Mouse (Mus musculus) CH12.LX (cell line): ENCODE data around the gene Cactin. TPM values are rescaled to one million over a fixed set of nuclear protein-coding genes. Genes with fewer than 3 reads are reported as not detected.

Experiments
- DNase-seq: peaks from one replicate; pipeline ENCODE4 v3.0.0-alpha.2; 2013; ENCODE audit errors: extremely low read depth
- H3K27ac ChIP-seq: 2 replicates; pipeline ENCODE4 v1.5.1; 2012; ENCODE audit warnings: low read depth, mild to moderate bottlenecking, control low read depth, moderate library complexity; ENCODE audit not compliant: insufficient read depth
- H3K27me3 ChIP-seq: replicated peaks from 2 replicates; pipeline ENCODE3; 2012; ENCODE audit warnings: inconsistent platforms
- H3K36me3 ChIP-seq, 2 experiments: replicated peaks in 1 of 2; 2 replicates each; pipeline versions ENCODE3 to v1.6.1; 2012; ENCODE audit warnings: inconsistent platforms in 1 of 2, low read length in 1 of 2, mild to moderate bottlenecking in 1 of 2, mixed read lengths in 1 of 2, moderate library complexity in 1 of 2; ENCODE audit not compliant: control insufficient read depth in 1 of 2, insufficient read depth in 1 of 2
- H3K4me1 ChIP-seq, 2 experiments: 2 replicates each; pipeline ENCODE4 v1.6.1; 2012; ENCODE audit warnings: inconsistent platforms in 1 of 2, moderate library complexity in 1 of 2; ENCODE audit not compliant: insufficient read depth in 2 of 2, control insufficient read depth in 1 of 2
- H3K4me2 ChIP-seq: 2 replicates; pipeline ENCODE4 v1.6.1; 2012; ENCODE audit warnings: low read depth, mild to moderate bottlenecking, control low read depth; ENCODE audit not compliant: poor library complexity, insufficient read depth, severe bottlenecking
- H3K4me3 ChIP-seq, 3 experiments: fragments of 150-350 bp in 1 of 3; sonication (generic) in 1 of 3; replicated peaks in 1 of 3; 2 replicates each; pipeline versions ENCODE3 to v1.5.1; 2011 to 2012; ENCODE audit warnings: low read depth in 2 of 3, low read length in 2 of 3, mild to moderate bottlenecking in 2 of 3, moderate library complexity in 2 of 3, control low read depth in 1 of 3, improper control_type of control experiment in 1 of 3, inconsistent platforms in 1 of 3, mixed read lengths in 1 of 3; ENCODE audit not compliant: poor library complexity in 1 of 3
- H3K79me2 ChIP-seq: replicated peaks from 2 replicates; pipeline ENCODE4 v1.6.1; 2012; ENCODE audit warnings: mild to moderate bottlenecking, moderate library complexity; ENCODE audit not compliant: control insufficient read depth, poor library complexity, insufficient read depth, severe bottlenecking; ENCODE audit errors: extremely low read depth
- H3K9ac ChIP-seq: 2 replicates; pipeline ENCODE4 v1.6.1; 2012; ENCODE audit warnings: low read depth, mild to moderate bottlenecking, control low read depth, moderate library complexity; ENCODE audit not compliant: insufficient read depth
- H3K9me3 ChIP-seq: replicated peaks from 2 replicates; pipeline ENCODE3; 2012; ENCODE audit warnings: low read length, inconsistent platforms, mixed read lengths
- BHLHE40 ChIP-seq: IDR thresholded peaks from 2 replicates; pipeline ENCODE4 v1.6.1; 2011; ENCODE audit warnings: mild to moderate bottlenecking, low read depth, low read length, improper control_type of control experiment
- CTCF ChIP-seq, 2 experiments: IDR thresholded peaks in 1 of 2; conservative IDR thresholded peaks in 1 of 2; 2 replicates each; pipeline ENCODE4 v1.5.1; 2011 to 2012; ENCODE audit warnings: low read depth in 2 of 2, low read length in 2 of 2, improper control_type of control experiment in 1 of 2, inconsistent platforms in 1 of 2, mild to moderate bottlenecking in 1 of 2, moderate library complexity in 1 of 2
- EP300 ChIP-seq: IDR thresholded peaks from 2 replicates; pipeline ENCODE4 v1.6.1; 2011; ENCODE audit warnings: low read length, improper control_type of control experiment
- HCFC1 ChIP-seq: IDR thresholded peaks from 2 replicates; pipeline ENCODE4 v1.6.1; 2012; ENCODE audit warnings: low read depth, mild to moderate bottlenecking, inconsistent platforms, low read length, improper control_type of control experiment
- IRF4 ChIP-seq: IDR thresholded peaks from 2 replicates; pipeline ENCODE4 v1.6.1; 2014; ENCODE audit warnings: low read depth, mild to moderate bottlenecking, inconsistent platforms, low read length, improper control_type of control experiment
- JUN ChIP-seq: IDR thresholded peaks from 2 replicates; pipeline ENCODE4 v1.6.1; 2011; ENCODE audit warnings: low read depth, mild to moderate bottlenecking, low read length, improper control_type of control experiment, moderate library complexity; ENCODE audit not compliant: insufficient read depth
- MXI1 ChIP-seq: IDR thresholded peaks from 2 replicates; pipeline ENCODE4 v1.6.1; 2011; ENCODE audit warnings: mild to moderate bottlenecking, low read depth, low read length, improper control_type of control experiment
- NRF1 ChIP-seq: IDR thresholded peaks from 2 replicates; pipeline ENCODE4 v1.6.1; 2014; ENCODE audit warnings: low read depth, mild to moderate bottlenecking, inconsistent platforms, low read length, improper control_type of control experiment, moderate library complexity
- RAD21 ChIP-seq: IDR thresholded peaks from 2 replicates; pipeline ENCODE4 v1.6.1; 2011; ENCODE audit warnings: low read depth, mild to moderate bottlenecking, low read length, improper control_type of control experiment, moderate library complexity
- SMC3 ChIP-seq: IDR thresholded peaks from 2 replicates; pipeline ENCODE4 v1.6.1; 2011; ENCODE audit warnings: low read depth, low read length, improper control_type of control experiment
- TBP ChIP-seq: conservative IDR thresholded peaks from 2 replicates; pipeline ENCODE4 v1.6.1; 2011; ENCODE audit warnings: low read depth, low read length, improper control_type of control experiment
- TCF12 ChIP-seq: IDR thresholded peaks from 2 replicates; pipeline ENCODE4 v1.6.1; 2014; ENCODE audit warnings: low read depth, mild to moderate bottlenecking, inconsistent platforms, low read length, improper control_type of control experiment
- UBTF ChIP-seq: IDR thresholded peaks from 2 replicates; pipeline ENCODE4 v1.6.1; 2012; ENCODE audit warnings: low read depth, mild to moderate bottlenecking, inconsistent platforms, low read length, improper control_type of control experiment, moderate library complexity
- ZC3H11A ChIP-seq: IDR thresholded peaks from 2 replicates; pipeline ENCODE4 v1.6.1; 2012; ENCODE audit warnings: low read depth, mild to moderate bottlenecking, inconsistent platforms, low read length, improper control_type of control experiment
- ZKSCAN1 ChIP-seq: IDR thresholded peaks from 2 replicates; pipeline ENCODE4 v1.6.1; 2012; ENCODE audit warnings: low read depth, inconsistent platforms, low read length, improper control_type of control experiment, borderline replicate concordance
- ZNF384 ChIP-seq: IDR thresholded peaks from 2 replicates; pipeline ENCODE4 v1.6.1; 2012; ENCODE audit warnings: low read depth, low read length, improper control_type of control experiment, inconsistent platforms
- dilution Hi-C: fragments of 300-500 bp; cut with MboI; formaldehyde crosslinking; loops from 2 replicates; pipeline ENCODE4 v1.14.3; 2020; ENCODE audit warnings: low sequenced_read_pairs; ENCODE audit not compliant: extremely low pct_unique_long_range_greater_than_20kb, extremely low pct_ligation_motif_present
- in situ Hi-C: fragments of 300-500 bp; cut with MboI; formaldehyde crosslinking; loops from 3 replicates; pipeline ENCODE4 v1.14.3; 2019; ENCODE audit warnings: low sequenced_read_pairs, low pct_ligation_motif_present, low pct_unique_long_range_greater_than_20kb, mixed read lengths
- polyA plus RNA-seq: library from polyadenylated mRNA; unstranded; fragments of >175 nt; gene quantifications from 2 replicates; pipeline ENCODE4 v1.2.1, GENCODE M21; 2012; ENCODE audit warnings: low read depth; ENCODE audit not compliant: insufficient read length
- total RNA-seq, 2 experiments: library from RNA; depleted of rRNA; stranded (reverse); fragments of 300-350 nt in 1 of 2; fragments of >200 nt in 1 of 2; gene quantifications; 2 replicates each; pipeline ENCODE4 v1.2.3; 2012 to 2014

Gene Cactin
- total and polyA plus RNA-seq, 3 experiments: 21.4 to 39.3 (median 34.6) TPM

DNA sequence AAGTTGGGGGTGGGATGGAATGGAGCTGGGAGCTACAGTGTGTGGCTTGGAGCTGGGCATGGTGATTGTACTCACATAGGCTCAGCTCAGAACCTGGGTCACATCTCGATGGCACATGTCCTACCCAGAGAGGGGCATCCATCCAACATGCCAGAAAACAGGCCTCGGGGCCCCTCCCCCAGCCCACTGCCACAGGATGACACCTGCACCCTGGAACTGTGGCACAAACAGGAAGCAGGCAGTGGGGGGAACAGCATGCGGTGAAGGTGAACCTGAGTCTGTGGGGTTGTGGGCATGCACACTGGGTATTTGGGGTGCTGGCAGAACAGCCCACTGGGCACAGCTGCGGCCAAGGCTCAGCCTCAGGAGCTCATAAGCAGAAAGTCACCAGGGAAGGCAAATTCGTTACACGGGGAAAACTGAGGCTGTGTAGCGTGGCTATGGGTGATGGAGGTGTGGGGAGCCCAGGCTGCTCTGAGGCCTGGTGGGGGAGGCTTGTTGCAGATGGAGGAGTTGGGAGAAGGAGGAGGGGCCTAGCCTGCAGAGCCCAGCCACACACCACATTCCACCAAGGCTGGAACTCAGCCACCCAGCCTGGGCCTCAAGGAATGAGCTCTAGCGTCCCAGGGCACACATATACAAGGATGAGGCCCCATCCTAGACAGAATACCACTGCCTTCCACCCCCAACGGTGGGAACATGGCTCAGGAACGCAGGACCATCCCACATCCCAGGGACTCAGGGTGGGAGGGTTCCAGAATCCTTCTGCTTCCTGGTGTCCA lies 8.5 kb downstream of the Cactin start:
- in situ Hi-C loops (no loop called here), dilution Hi-C loops (no loop called here)
- Histone ChIP-seq H3K27me3 (no peaks in the 10 kb centered on the region), H3K4me1 (peaks cover 6 to 24% of the 10 kb centered on the region in 2 experiments), H3K79me2 (no peaks in the 10 kb centered on the region), H3K4me3 (no peak overlapping the region), H3K36me3 (peaks cover 29 to 61% of the 10 kb centered on the region in 2 experiments), H3K27ac (no peak overlapping the region), H3K4me2 (no peak overlapping the region), H3K9me3 (no peaks in the 10 kb centered on the region), H3K9ac (no peak overlapping the region)
- no peak for DNase-seq
- TF ChIP-seq UBTF (no peak), ZKSCAN1 (no peak), BHLHE40 (no peak), IRF4 (no peak), EP300 (no peak)

DNA sequence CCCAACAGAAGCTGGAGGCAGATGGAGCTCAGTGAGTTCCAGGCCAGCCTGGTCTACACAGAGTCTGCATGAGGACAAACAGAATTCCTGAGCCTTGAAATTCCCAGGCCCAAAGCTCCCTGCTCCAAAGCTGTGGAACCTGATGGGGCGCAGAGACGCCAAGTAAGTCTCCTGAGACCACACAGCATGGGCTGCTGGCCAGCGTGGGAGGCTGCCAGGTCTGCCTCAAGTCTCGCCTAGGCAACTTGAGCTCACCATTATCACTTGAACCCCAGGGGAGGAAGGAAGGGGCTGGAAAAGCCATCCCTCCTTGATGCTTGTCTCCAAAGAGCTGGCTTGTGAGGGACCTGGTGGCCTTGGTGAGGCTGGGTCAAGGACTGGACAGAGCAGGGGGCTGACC lies 9.1 kb downstream of the Cactin start:
- no peak overlapping the region for H3K4me3 ChIP-seq
- TF ChIP-seq RAD21: no peak
- no peak for TF ChIP-seq ZC3H11A
- no peak for TF ChIP-seq HCFC1
- no peak for TF ChIP-seq SMC3
- TF ChIP-seq ZNF384: no peak
- TF ChIP-seq TBP: no peak
- TF ChIP-seq TCF12: no peak
- no peak for TF ChIP-seq MXI1
- no peak for TF ChIP-seq EP300
- TF ChIP-seq CTCF (conservative IDR thresholded peaks at IDR 0.05 in 1 of 2, IDR thresholded peaks at IDR 0.05 in 1 of 2; ENCODE audit: low read depth in 2 of 2, low read length in 2 of 2): no peak
- no peak for TF ChIP-seq JUN
- TF ChIP-seq NRF1: no peak
- no peaks in the 10 kb centered on the region for H3K27me3 ChIP-seq
- no peaks in the 10 kb centered on the region for H3K79me2 ChIP-seq
- dilution Hi-C loops (no loop called here), in situ Hi-C loops (no loop called here)
- H3K4me1 ChIP-seq: peaks cover 6 to 24% of the 10 kb centered on the region in 2 experiments
- H3K9me3 ChIP-seq: no peaks in the 10 kb centered on the region
- H3K27ac ChIP-seq: no peak overlapping the region
- no peak overlapping the region for H3K9ac ChIP-seq
- H3K36me3 ChIP-seq: peaks cover 23 to 55% of the 10 kb centered on the region in 2 experiments
- DNase-seq: no peak
- H3K4me2 ChIP-seq: no peak overlapping the region
